Mouse (Mus musculus) heart, adult 2 months (tissue): ENCODE data around the gene Dydc2.

ENCODE experiments used
- CTCF ChIP-seq: fragments of 200-600 bp; IDR thresholded peaks from 2 replicates; pipeline ENCODE4 v1.8.1; 2022; ENCODE audit warnings: antibody characterized with exemption, mild to moderate bottlenecking, moderate library complexity
- POLR2A ChIP-seq: fragments of 200-500 bp; IDR thresholded peaks from 2 replicates; pipeline ENCODE4 v1.6.1; 2011; ENCODE audit warnings: mild to moderate bottlenecking, low read depth, low read length, control low read depth; ENCODE audit not compliant: insufficient read depth

DNA sequence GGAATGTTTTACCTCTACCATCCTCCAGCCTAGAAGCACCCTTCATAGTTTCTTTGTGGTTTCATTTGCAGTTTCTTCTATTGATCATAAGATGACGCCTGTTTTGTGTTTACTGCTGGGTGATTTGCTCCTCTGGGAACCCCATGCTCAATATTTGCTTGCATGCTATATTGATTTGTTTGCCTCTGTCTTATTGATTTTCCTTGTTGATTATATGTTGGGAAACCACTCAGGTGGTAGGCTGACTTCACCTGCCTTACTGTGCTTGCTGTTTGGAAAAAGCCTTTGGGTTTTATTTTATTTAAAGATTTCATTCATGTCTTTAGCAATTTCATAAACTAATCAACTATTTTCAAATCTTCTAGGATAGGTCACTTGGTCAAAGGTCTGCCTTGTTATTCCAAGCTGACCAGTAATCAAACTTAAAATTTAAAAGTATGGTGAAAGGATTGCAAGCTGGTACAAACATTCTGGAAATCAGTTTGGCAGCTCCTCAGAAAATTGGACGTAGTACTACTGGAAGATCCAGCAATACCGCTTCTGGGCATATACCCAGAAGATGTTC lies 27.4 kb upstream of the Dydc2 start:
- TF ChIP-seq CTCF (no peak), POLR2A (no peak)
